Mouse (Mus musculus) liver (tissue): ENCODE measurements at regions not wholly inside any gene's neighbourhood (a gene's known extent, or its start where the extent isn't known, plus 50 kb on each side); places are given as distances from the start of the nearest gene placed in this dataset.

ENCODE experiments used
- DNase-seq: peaks from one replicate; pipeline ENCODE4 v3.0.0-alpha.2; 2020; ENCODE audit warnings: mixed read lengths

DNA sequence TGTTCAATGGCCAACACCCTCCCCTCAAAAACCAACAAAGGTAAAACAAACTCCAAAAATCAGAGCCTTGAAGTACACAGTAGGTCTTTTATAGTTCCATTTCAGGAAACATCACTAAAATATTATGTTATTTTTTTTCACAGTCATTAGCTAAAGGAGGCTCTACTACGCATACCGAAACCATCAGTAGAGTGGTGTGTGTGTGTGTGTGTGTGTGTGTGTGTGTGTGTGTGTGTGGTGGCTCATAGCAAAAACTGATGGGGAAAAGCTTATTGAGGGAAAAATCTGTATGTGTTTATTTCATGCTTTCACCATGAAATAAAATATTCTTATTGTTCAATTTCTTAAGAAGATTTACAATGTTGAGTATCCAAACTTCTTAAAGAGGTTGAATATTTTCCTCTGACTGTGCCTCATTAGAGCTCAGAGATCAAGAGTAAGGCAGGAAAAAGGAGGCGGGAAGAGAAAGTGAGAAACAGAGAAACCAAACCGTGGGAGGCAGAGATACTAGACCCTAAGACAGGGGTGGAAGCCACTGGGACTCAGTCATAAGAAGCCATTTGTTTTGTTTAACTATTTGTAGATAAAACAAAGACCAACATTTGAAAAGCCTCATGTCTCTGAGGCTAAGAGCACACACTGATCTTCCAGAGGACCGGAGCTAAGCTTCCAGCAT lies 159.6 kb downstream of the Icos start:
- no peak for DNase-seq

DNA sequence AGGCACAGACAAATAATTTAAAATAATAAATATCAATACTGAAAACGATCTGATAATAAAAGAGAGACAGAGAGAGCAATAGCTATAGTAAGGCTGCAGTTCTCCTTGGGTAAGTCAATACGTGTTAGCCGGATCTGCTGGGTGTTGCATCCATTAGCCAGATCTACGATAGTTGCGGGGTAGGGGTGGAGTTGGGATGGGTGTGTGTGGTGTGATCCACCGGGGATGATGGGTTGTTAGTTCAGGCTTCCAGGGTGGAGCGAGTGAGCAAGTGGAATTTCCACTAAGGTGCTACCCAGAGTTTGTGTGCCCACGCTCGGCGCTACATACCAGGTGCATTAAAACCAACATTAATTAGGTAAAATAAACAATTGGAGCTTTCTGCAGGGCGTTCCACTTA lies 160.2 kb downstream of the Icos start:
- no peak for DNase-seq

DNA sequence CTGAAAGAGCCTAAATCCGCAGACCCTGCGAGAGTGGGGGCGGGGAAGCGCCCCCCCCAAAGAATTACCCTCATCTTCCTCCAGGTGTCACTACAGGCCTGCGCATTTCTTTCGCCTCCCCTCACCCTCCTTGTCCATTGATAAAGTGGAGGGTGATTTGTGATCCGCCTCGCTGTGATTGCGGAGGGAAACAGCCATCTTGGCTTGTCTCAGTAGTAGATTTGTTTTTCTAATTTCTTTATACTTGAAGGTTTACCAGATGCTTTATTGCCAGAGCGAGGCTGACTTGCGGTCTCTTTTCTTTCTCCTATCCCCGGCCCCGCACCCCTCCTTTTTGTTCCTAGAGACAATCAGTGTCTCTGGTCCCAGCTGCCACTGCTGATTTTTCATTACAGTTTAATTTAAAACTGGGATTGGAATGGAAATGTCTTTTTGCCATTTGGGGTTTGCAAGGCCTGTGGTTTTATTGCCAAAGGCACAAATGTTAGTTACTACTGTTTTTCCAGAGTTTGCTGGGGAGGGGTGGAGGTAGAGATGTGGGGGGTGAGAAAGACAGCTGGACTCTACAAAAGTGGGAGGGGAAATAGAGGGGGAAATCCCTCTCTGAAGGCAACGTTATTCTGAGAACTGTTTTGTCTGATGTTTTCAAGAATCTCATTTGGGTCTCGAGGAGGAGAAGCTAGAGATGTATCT lies 161.7 kb downstream of the Icos start:
- peak; percentile 22 for DNase-seq

DNA sequence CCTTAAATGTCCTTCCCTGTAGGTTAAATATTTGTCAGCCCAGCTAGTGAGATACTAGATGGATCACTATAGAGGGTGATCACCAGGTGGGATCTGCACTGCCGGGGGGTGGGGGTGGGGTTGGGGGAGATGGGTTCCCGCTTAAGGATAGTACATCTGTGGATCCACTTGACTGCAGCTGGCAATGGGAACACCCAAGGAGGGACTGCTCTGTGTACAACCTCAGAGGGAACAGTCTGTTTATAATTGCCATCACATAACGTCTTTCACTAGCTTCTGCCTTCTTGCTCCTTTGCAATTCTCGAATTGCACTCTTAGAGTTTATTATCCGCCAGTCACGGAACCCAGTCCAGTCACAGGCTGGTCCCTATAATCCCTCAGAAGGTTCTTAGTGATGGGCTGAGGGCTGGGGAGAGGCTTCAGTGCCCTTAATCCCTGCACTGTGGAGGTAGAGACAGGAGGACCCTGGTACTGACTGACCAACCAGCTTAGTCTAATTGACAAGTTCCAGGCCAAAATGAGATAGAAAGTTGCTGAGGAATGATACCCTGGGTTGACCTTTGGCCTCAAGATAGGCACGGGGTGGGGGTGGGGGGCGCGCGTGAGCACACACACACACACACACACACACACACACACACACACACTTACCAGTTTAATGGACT lies 162.4 kb downstream of the Icos start:
- DNase-seq: no peak

DNA sequence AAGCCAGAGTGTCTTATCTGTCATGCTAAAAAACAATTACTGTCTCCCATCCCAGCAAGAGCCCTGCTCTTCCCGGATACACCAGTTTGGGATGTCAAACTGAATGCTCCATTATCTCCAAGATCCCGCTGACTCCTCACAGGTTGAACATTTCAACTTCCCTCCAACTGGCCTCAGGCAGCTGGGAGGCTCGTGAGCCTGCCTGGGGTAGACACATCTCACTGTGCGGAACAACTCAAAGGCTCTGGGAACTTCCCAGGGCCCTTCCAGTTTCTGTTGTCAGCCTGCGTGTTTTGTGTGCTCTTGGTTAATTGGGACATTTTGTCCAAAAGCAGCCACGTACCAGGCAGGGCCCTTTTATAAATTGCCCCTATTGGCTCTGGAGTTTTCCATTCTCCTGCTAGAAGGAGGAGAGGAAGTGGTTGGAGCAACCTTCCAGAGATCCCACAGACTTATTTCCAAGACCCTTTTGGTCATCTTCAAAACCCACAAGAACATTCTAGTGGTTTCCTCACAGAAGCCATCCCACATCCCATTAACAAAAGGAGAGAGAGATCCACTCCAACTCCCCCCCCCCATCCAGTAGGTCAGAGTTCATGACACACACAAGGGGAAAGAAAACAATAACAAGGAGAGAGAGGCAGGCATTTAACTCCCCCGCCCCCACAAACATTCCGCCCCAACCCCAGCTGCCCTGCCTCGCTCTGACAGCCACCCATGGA lies 163.3 kb downstream of the Icos start:
- no peak for DNase-seq

DNA sequence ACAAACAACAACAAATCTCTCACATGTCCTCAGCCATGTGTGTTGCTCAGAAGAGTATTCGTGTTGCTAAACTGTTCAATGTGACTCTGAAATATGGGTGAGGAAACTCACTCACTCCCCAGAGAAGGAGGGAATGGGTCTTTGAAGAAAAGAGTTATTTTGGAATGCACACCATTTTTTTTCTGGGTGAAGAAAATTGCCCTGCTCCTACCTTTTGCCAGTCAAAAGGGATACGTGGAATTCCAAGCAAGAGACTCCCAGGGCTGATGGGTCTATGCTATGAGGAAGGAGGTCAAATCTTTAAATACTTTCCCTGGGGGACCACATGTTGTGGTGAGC lies 163.8 kb downstream of the Icos start:
- no peak for DNase-seq

DNA sequence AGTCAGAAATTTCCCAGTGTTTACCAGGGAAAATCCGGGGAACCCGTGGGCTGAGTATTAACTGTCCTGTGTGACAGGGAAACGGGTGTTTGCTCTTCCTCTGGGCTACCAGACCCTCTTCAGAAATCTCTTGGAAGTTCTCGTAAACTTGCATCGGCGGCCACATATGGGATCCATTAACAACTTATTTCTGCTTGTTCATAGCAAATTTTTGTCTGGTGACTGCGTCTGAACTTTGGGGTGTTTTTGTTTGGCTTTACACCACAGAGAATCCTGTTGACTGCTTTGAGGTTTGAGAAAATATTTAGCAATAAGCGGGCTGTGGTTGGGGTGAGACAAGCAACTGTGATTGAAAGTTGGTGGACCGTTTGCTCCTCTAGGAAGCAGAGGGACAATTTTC lies 164.2 kb downstream of the Icos start:
- DNase-seq: no peak

DNA sequence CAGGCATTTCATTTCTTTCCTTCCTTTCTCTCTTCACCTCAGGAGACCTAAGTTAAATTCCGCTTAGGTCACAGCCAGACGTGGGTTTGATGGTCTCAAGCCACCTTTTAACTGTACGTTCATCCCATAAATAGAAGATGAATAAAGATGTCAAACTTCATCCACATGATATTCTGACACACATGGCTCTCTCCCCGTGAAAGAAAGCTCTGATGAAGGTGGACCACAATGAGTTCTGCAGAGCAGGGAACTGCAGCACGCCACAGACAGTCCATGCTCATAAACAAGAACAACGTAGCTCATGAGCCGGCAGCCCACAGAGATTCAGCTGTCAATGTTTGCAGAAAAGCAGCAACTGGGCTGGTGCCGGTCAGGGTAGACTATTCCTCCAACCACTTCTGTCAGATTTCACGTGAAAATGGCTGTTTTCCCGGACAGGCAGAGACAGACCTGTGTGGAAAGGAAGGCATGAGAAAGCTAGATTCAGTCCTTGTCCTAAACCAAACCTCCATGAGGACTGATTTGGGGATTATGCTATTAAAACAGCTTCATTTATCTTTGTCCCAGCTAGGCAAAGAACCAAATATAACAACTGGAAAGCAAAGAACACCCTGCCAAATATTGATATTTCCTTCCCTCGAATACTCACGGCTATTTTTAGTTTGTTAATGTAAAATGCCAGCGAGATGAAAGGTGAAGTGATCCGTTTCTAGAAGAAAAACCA lies 165.5 kb downstream of the Icos start:
- DNase-seq: no peak

DNA sequence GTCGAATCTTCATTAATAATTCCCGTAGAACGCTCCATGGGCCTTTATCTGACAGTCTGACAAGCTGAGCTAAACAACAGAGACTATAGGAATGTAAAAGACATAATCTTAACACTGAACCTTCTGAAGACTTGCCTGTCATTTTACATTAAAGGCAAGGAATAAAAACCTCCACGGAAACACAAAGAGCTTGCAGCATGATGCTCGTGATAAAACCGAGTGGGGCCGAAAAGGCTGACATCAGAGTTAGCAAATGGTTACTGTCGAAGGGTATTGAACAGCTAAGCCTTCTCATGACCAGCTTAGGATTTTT lies 166.0 kb downstream of the Icos start:
- DNase-seq: no peak

DNA sequence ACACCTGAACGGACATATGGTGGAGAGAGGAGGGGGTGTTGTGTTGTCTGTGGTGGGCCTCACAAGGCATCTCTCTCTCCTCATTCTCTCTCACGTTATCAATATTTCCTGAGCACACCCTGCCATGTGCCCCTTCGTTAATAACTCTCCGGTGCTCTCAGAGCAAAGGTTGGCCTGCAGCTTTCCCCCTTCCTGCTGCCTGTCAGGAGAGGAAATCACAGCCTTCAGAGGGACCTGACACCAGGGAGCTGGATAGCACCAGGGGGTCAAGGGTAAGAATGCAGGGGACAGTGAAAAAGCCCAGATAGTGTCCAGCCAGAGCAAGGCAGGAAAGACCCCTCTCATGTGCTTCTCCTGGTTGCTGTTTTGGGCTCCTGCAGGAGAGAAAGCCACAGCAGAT lies 167.3 kb downstream of the Icos start:
- DNase-seq: no peak

DNA sequence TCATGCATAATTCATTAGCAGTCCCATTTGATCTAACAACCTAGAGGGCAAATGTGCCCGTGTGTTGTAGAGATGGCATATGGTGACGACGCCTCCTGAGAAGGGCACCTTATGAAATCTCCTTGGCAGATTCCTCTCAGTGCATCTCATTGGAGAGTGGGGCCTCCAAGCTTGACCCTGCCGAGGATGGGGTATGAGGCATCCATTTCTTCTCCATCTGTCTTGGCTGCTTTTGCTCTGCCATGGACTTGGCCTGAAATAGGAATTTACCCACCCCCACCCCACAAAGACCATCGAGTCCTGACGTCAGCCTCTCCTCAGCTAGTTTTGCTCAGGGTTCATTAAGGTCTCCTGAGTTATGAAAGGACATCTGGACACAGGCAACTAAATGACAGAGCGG lies 167.8 kb downstream of the Icos start:
- DNase-seq: no peak

DNA sequence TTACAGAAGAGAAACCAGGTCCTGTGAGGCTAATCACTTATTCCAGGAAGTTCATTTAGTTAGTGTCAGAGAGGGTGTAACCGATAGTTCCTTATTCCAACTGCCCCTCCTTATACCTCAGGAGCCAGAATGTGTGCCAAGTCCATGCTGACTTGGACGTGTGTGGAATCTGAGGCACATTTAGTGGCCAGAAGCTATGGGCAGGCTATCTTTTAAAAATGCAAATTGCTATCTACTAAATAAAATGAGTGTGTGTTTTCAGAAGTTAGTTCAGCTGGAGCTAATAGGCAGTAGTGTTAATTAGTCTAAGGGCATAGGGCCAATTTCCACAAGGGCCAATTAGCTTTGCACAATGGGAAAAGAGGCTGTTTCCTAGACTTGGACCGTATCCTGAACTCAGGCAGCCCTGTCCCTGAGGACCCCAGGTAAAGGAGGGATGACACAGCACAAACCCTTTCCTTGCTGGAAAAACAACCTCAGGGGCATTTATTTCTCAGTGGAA lies 168.5 kb downstream of the Icos start:
- no peak for DNase-seq

DNA sequence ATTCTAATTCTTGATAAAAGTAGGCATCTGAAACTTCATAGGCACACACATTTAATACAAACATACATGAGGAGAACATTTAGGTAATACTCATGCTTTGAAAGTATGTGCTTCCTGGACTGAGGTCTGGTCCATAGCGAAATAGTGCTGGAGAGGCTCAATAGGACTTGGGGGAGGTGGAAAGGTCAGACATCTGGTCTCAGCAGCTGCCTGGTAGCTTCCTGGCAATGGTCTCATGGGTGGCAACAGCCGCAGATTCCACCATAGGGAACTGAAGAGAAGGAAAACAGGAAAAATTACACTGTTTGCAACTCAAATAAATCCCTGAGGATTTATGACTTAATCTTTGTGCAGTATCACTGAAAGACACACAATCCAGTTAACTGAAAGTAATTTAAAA lies 174.0 kb downstream of the Icos start:
- DNase-seq: no peak

DNA sequence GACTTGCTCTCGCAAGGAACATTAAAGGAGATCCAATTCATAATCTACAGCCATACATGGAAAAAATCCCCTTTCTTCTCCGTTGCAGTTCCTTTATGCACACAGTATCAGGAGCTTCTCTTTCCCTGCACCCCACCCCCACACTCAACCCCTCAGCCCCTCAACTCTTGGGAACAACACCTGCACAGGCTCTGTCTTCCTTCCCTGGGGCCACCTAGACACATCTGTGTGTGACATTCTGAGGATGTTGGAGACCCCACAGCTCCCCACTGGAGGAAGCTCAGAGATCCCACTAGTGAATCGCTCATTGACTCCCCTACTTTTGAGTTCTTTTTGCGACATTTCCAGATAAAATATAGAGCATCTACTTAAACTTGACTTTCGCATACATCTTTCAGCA lies 174.4 kb downstream of the Icos start:
- no peak for DNase-seq

DNA sequence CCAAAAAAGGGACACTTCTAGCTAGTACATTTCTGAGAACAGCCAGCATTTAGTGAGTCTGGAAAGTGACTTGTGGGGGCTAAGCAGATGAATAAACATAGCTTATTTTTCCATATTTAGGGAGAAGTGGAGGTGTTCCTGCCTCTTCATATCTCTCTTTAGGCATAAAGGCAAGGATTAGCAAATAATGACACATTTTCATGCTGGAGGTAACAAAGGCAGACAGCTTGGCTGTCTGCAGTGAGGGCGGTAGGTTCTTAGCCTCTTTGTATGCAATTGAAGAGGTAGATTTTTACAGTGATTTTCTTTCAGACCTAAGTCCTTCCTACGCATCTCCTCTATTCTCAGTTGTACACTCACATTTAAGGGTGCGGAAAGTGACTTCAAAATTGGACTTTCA lies 176.5 kb downstream of the Icos start:
- DNase-seq: no peak

DNA sequence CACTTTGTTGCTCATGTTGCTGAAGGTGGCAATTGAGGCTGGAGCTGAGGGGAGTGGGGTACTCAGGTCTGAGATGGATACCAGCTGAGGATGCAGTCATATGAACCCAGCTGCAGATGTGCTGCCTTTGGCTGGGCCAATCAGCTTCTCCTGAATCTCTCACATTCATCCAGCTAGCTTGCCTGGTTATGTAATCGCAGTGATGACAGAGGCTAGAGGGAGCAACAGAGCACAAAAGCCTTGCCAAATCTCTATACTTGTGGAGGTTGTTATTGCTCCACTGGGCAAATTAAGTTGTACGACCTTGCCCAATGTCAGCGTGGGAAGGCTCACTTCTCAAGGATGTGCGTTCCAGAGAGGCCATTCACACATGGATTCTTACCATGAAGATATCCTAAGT lies 179.5 kb downstream of the Icos start:
- DNase-seq: no peak

DNA sequence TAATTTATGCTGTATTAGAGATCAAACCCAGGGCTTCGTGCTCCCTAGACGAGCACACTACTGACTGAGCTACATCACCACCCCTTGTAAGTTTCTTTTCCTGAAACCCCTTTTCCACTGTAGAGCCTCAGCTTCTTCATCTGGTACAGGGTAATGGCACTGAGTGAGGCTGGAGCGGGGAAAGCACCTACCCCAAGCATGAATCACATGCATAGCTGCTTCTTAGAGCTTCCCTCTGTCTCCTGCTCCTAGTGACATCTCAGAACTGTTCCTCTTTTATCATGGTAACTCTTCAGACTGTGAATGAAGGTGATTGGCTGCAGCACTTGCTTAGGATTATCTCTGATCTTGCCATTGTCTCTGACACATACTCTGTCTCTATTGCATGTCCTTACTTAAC lies 182.8 kb downstream of the Icos start:
- no peak for DNase-seq

DNA sequence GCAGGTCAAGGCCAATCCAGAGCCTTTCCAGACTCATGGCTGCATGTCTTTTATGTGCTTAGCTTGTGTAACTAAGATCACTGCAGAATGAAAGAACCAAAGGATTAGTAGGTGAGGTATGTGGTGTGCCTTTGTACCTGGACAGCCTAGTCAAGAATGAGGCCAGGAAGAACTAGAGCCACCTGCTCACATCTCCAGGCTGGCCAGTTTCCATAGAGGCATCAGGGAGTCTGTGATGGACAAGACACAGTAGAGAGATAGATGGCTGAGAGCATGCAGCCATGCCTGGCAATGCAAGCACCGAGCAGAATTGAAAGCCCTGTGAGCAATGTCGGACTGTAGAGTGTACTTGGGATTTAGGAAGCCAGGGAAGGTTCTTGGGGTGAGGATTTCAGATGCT lies 186.5 kb downstream of the Icos start:
- DNase-seq: no peak

DNA sequence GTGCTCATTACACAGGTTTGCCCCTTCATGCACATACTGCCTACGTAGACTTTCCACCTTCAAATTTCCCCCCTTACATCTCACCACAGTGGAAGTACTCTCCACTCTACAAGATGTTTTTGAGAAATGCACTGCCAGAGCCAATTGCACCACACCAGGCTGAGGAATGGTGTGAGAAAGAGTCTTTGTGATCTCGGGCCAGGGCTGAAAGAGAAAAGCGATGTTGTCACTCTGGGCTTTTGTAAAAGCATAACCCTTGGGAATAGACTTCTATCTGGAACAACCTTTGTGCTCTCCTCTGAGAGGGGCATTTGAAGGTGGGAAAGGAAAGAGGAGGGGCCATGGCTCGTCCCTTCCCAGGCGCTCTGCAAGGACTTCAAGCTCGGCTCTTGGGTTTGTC lies 194.2 kb downstream of the Icos start:
- DNase-seq: no peak

DNA sequence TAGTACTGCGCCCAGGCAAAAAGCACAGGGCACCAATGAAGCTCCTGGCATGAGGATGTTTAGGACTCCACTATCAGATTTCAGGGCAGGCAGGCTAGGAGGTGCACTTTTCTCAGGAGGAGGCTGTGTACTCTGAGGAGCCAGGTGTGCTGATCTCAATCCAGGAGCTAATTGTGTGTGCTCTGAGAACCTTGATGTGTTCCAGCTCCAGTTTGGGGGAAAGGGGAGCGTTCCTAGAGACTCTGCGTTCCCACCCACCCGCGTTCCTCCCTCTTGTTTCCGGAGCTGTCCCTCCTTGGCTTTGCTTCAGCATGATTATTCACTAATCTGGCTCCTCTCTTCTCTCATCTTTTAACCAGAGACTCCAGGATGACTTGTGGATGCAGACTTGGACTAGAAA lies 195.2 kb downstream of the Icos start:
- no peak for DNase-seq

DNA sequence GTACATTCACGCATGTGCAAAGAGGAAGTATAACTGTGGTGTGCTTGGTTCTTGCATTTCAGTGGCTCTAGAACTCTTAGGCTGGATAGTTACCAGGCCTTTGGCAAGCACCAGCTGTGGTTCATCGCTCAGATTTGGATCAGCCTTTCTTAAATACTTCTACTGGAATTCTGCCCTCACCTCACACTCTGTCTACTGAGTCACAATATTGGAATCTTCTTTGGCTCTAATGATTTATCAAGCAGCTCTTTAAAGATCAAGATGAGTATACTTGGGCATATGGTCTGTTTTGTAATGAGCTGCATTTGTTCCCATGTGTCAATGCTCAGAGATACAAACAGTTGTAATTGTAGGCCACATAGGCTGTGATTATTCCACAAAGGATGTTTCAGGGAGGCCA lies 197.5 kb downstream of the Icos start:
- no peak for DNase-seq

DNA sequence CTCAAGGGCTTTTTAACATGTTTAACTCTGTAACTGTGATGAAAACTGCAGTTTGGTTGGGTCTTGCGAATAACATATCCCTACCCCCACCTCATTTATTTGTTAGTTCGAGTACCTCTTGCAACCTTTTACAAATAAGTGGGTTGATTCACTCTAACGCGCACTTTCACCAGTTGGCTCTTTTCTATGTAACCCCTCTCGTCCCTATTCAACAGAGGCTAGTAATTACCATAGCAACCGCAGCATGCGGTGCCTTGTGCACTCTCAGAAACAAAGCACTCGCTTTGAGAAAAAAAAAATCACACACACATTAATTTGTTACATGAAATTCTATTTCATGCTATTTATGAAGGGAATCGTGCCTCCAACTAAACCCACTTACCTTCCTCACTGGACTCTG lies 201.7 kb downstream of the Icos start:
- no peak for DNase-seq

DNA sequence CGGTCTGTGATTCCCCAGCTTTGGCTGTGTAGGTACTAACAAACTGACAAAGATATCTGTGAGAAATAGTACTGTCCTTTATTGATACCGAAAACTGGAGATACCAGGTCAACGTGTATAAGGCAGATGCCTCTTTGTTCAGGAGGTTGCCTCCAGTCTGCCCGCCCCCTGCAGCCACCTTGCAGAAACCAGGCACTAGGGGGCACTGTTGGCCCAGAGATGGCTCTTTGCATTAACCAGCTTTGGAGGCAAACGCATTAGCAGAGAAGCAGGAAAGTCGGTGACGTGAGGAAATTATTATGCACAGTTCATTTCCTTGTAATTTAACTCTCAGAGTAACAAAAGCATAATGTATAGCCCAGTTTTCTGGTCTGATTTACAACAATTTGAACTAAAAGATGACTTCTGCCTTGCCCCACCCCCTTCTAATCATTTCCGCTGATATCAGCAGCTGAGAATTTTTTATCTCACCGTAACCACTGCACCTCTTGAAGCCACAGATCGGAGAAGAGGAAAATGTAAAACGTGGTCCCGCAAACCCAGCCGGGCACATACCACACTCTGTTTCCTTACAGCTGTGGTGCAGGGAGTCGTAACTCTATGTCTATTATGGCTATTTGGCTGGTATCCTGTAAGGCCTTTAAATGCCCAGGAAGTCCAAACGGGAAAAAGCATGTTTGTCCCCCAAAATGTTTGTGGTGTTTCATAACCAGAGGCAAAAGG lies 203.5 kb downstream of the Icos start:
- peak; percentile 82 for DNase-seq
